Mouse (Mus musculus) layer of hippocampus, adult 18-20 months (tissue): ENCODE measurements at regions not wholly inside any gene's neighbourhood (a gene's known extent, or its start where the extent isn't known, plus 50 kb on each side); places are given as distances from the start of the nearest gene placed in this dataset.

Experiments
- DNase-seq, 2 experiments: peaks; one replicate each; pipeline ENCODE4 v3.0.0; 2022; ENCODE audit warnings: low spot score in 2 of 2

DNA sequence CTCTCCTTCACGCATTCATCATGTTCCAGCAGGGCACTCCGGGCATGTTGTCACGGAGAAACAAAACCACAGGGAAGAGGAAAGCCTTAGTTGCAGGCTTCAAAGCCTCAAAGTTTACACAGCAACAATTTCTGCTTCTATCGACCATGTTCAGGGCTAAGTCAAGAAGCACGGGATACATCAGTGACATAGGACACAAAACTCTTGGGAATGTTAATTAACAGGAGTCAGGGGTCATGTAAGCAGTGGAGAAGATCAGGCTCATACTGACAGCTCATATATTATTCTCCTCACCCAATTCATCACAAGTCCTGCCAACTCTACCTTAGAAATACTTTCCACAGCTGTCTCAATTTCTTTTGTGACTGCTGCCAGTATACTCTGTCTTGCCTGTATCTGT is 133.0 kb upstream of the Btbd3 start:
- no peak for DNase-seq

DNA sequence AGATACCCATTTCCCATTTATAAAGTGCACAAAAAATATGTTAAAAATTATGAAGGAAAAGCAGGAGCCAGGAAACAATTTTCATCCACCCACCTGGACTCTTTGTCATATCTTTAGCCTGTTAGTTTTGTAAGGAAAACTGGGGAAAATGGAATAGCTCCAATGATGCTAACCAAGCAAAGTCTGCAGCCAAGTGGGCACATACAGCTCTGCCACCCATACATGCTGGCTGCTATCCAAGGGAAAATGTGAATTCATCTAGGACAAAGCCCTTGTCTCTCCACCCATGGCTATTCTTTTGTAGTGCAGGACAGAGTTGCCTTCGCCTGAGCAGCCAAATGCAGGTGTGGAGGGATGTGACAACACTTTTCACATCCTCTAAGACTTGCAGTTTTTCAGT is 135.5 kb upstream of the Btbd3 start:
- peak in 1 of 2 experiments; percentile 39 for DNase-seq

DNA sequence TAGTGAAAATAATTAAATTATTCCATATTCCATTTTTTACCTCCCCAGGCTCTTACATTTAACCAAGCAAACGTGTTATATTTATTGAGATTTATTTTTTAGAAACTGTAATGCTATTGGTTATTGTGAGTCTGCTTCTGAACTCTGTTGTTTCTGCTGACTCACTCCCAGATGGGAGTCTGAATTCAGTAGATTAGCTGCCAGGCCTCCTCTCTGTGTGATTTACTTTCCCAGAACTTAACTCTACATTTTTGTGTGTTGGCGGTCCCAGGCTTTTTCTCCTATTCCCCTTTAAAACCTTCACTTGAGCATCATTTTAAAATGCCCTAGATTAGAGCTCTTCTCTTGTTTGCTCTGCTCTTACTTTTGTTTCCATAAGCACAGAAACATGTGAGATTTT is 136.2 kb upstream of the Btbd3 start:
- DNase-seq, result peak; percentile 32 to 70

DNA sequence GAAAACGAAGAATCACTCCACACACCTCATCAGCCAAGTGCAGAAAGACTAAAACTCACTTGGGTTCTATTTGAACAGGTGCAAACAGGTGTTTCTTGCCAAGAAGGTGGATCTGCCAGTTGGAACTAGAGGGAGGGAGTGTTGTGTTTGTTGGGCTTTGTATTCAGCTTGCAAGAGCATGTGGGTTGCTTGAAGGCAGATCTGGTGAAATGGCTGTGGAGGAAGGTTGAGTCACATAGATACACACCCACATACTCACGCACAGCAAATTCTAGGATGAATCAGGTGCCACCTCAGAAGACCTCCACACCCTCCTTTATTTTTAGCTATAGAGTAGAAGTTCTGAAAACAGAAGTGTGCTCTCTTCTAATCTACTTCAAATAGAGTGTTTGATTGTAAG is 156.6 kb upstream of the Btbd3 start:
- DNase-seq, result peak in 1 of 2 experiments; percentile 54

DNA sequence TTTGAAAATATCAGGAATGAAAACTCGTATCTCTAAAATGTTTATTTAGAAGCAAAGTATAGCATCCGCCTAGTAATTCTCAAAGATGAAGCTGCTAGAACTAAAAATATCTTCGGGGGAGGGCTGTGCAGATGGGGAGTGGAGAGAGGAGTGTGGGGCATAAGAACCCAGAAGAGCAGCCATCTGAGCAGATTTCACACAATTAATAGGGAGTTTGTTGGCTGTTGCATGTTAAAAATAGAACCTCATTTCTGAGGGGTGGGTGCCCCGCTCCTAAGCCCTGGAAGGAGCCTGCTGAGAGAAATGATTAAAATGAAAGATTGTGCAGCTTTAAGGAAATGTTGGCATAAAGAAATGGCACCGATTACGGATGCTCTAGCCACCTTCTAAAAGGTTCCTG is 171.0 kb upstream of the Btbd3 start:
- DNase-seq, result peak; percentile 46 to 75

DNA sequence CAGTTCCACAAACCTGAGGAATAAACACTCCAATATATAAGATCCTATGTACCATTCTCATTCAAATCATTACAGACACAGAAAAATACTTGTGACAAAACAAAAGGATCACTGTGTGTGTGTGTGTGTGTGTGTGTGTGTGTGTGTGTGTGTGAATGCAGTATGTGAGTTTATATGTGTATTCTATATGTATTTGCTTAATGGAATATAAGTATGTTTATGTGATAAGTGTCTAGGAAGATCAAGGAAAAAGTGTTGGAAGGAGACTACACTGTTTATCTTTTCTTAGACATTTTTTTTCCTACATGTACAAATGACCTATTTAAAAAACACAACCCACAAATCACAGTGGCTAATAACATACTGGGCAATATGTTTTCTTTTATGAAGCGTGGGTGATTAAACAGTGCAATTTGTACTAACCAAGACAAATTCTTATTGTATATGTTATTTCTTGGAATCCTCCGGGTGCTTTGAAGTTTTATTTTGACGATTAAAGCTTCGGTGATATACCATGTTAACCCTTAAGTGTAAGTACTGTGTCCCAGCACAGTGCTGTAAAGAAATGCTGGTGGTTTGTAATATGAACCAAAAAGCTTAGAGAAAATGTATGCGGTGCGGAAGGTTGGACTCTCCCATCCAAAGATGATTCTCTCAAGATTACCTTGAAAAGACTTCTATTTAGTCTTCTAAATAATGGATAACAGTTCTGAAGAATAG is 171.6 kb upstream of the Btbd3 start:
- no peak for DNase-seq

DNA sequence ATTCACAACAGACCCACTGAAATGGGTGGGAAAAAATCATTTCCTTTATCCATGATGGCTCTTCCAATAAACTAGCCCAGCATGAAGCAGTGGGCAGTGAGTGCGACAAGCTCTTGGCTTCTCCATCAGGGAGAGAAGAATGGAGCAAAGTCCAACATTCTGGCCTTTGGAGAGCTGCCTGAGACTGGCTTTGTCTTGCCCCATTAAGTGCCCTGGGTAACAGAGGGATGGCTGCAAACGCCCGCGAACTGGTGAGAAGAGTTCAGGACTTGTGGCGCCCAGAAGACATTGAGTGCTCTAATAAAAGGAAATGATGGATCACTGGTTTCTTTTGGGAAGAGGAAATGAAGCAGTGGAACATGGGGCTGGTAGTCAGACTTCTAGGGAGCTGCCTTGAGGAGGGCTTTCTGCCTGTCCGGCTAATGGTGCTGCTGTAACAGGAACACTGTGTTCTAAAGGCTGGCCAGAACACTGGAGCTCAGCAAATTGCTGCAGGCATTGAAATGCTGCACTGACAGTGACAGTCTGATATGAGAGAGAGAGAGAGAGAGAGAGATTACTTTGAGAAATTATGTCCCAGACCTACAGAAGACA is 182.2 kb upstream of the Btbd3 start:
- DNase-seq, result peak in 1 of 2 experiments; percentile 27

DNA sequence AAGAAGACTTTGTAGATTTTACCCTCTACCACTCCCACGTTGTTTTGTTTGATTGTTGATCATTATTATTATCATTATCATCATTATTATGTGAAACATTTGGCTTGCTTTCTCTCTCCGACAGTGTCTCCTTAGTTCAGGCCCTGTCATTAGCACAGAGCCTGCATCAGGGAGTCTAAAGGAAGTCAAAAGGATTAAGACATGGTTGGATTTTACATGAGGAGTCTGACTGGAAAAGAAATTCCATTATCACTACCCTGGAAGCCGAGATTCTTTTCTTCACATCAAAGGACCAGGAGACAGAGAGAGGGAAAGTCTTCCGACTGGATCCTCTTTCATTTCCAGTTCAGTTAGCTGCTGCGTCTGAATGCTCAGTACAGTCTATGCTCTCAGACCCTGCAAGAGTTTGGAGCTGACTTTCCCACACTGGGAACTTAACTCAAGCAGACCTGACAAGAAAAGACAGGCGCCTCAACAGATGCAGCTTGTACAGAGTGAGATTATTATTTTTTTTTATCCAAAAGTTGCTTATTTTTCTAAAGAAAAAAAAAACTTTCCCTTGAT is 184.1 kb upstream of the Btbd3 start:
- DNase-seq, result no peak

DNA sequence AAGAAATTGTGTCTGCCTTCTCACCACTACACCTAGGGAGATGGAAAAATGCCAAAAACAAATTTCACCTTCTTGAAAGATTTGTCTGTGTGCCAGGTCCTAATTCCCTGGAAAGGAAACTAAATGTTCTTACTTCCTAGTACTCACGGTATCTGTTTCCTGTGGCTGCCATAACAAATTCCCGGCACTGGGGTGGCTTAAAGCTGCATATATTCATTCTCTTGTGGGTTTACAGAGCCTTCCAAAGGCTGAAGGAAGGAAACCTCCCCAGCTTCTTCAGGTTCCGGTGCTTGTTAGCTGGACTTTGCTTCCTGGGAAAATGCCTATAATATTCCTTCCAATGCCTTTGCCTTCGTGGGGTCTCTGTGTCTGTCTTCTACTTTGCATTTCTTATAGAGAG is 203.3 kb upstream of the Btbd3 start:
- no peak for DNase-seq

DNA sequence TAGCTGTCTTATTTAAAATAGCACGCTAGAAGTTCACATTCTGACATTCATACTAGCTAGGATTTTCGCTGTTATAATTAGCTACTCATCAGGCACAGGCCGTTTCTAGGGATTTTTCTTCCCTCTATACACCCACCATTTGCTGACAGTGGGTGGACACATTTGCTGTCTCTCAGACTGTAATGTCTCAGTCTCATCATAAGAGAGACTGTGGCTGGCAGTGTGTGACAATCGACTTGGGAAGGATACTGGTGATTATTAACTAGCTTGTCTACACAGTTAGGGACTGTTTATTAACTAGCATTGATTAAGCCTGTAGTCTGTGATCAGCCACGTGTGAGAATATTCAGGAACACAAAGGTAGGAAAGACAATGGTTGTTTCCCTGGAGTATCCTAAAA is 208.0 kb upstream of the Btbd3 start:
- peak in 1 of 2 experiments; percentile 3 for DNase-seq

DNA sequence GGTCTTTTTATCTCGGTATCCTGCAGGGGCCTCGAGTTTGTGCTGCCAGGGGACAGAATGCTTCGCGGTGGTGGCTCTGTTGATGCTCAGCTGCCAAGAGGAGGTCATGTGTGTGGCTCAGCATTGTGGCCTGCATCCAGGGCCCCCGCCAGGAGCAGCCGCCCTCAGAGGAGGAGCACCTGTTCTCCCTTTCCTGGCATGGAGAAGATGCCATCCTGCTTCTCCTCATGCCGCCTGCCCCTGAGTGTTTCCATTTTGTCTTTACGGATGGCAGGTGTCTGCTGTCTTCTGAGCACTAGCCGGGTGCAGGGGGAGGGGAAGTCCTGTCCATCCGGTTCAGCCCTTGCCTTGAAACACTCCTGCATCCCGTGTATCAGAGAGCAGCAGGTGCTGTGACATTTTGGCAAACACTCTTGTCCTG is 208.6 kb upstream of the Btbd3 start:
- DNase-seq, result peak; percentile 16 to 60

DNA sequence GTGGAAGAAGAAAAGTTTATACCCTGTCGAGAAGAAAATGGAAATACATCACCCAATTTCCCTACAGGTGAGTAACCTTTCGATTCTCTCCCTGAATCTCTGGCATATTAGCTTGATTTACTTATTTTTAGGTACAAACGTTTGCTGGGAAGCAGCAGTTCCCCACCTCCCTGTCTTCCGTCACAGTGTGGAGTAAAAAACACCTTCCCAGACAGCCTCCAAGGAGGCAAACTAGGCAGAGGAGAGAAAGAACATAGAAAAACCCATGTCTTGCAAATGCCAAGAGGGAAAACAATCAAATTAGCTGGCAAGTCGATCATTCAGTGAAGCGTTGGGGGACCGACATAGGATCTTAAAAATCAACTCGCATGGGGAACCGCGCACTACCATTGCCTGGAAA is 209.0 kb upstream of the Btbd3 start:
- DNase-seq, result no peak

DNA sequence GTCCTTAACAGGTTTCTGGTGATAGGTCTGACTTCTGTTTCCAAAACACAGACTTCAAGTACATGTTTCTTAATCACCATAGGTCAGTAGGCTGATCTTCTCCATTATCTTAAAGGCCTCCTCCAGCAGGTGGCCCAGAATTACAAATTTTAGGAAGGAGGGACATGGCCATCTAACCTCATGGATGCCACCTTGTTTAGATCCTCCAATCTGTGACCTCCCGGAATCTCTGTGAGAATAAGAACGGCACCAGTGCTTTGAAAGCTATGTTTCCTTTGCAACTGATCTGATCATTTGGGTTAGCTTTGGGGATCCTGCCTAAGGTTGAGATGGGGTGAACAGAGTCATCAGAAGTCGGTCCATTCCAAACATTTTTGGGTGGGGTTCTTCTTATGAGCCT is 209.4 kb upstream of the Btbd3 start:
- no peak for DNase-seq

DNA sequence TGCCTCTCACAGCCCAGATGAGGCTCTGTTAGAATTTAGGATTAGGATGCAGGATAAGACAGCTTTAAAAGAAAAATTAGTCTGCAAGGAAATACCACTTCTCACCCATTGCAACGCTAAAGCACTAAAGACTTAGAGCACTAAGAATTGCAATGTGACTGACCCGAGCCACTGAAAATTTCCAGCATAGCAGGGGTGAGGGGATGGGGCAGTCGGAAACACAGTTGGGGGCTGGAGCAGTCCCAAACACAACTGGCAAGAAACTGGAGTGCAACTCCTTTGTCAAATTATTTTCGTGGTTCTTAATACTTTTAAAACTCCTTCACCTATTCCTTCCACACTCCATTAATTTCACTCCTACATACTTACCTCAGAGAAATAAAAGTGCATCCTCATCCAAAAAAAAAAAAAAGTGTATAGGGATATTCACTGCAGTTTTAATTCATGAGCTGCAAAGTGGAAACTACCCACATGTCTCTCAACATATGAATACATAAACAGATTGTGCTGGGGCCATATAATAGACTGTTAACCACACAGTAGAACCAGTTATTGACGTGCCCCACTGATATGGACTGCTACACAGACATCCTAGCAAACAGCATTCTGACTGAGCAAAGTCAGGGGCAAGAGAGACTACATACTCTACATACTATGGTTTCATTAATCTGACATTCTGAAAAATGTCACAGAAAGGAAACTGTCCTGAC is 210.3 kb upstream of the Btbd3 start:
- DNase-seq, result no peak

DNA sequence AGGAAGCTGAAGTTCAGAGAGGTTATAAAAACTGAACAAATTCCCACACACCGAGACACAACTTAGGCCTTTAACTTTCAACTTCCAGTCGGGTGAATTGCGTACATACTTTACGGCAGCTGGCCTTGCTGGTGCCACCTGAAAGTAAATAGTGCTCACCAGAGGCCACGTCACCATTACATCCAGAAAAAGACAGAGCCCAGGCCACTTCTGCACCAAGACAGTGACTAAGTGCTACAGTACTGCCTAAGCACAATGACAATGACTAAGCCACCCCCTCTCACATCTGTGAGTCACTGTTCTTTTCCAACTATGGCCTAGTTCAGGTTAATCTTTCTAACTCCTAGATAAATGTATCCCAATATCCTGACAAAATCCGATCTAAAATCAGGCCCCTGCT is 215.7 kb upstream of the Btbd3 start:
- DNase-seq, result peak; percentile 1 to 23

DNA sequence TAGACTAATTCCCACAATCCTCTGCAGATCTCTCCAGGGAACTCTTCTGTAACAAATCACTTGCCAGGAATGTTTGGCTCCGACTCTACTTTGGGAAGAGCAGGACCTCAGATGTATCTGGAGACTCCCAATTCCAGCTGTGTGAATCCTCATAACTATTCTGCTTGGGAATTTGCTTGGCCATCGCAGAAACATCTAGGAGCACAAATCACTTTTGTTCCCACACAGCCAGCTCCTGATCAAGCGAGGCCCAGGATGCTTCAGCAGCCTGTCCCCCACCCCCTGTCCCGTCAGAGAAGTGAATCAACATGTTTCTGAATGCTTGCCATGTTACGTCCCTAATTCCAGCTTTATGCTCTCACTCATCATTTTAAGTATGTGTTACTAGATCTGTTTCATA is 216.1 kb upstream of the Btbd3 start:
- no peak for DNase-seq

DNA sequence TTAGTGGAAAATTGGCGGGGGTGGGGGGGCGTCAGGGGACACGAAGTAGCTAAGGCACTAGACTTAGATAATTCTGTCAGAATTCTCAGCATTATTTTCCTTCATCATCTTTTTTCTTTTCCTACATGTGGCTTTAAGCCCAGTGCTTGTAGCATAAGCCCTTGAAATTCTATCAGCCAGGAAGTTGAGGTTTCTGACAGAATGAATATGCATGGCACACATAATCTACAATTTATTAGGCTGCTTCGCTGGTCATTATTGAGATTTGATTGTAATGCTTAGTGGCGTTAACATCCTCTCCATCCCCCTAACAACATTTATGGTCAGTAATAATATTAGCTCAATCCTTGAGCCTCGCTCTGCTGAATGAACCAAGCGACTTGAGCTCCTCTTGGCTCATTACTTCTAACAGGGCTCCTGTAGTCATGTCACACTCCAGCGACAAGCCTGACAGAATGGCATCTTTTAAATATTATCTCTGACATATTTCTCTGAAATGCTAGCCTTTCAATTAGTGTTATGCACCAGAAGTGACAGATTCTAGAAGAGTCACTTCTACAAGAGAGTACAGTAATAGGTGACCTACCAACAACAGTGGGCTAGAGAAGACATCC is 222.1 kb upstream of the Btbd3 start:
- no peak for DNase-seq

DNA sequence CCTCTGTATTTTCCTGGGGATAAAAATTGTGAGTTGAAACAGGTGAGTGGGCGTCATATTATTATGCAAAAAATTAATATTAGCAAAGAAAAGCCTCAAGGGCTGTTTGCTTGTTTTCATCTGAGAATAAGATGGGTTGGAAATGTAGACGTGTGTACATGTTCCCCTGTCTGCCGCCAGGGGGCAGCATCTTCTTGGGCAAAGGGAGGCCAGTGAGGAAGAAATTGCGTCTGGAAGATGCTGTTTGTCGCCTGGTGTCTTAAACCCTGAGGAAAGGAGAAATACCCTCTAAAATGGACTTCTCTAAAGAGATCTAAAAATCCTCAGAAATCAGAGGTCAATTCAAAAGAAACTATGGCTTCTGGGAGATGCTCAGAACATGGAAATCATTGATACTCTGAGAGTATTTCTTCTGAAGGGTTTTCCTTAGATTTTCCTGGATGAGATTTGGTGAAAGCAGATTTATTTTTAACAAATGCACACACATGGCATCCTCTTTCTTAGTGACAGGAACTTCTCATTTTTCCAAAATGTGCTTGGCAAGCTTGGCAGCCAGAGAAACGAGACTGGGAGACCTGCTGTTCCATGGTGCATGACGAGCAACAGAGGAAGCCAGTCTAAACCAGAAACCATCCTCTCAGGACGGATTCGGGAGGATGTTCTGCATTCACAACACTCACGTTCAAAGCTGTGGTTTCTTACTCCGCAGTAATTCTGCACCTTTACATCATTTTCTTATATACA is 222.8 kb upstream of the Btbd3 start:
- DNase-seq, result peak; percentile 59 to 85

DNA sequence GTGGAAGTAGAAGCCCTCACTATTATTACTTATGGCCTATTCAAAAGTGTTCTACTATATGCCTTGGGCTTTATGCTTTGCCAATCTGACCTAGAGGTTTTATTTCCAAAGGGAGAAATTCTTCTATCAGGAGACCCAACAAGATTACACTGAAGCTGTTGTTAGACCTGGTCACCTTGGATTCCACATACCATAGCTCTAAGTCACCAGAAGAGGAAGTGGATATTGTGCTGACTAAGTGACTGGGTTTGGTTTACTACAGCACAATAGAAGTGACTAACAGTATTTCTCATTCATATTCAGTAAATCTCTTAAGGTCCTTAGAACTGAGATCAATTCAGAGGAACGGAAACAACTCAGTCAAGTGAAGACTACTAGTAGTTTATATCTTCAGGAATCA is 229.0 kb upstream of the Btbd3 start:
- no peak for DNase-seq

DNA sequence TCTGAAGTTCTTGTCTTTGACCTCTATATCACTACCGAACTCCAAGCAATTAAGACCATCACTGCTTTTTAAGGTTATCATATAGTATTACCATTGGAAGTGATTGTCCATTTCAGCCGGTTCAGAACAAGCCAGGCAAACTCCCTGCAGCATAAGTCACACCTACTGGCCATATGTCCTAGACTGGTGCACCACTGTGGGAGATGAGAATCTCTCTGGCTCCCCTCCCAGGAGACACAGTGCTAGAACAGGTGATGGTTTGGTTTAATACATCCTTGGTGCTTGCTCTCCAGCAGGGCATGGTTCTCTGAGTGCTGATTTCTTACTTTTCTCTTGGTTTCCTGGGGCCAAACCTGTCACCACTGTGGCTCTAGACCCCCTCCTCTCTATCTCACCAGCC is 232.8 kb upstream of the Btbd3 start:
- no peak for DNase-seq

DNA sequence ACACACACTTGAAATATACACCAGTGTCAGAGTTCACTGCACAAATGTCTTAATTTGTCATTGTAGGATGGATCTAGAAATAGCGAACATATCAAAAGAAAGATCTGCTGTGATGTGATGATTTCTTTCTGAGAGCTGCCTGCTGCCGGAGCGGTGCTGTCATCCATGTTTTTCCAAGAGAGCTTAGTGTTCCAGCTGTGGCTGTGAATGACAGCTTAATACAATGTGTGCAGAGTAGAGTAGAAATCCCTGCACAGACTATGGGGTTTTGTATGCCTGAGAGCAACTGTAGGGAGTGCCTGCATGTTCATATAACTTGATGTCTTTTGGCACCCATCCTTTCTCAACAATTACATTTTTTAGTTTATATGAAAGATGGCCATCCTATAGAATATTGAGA is 274.6 kb upstream of the Btbd3 start:
- DNase-seq, result no peak
